Mouse (Mus musculus): ENCODE data around the gene Vps29.

DNA sequence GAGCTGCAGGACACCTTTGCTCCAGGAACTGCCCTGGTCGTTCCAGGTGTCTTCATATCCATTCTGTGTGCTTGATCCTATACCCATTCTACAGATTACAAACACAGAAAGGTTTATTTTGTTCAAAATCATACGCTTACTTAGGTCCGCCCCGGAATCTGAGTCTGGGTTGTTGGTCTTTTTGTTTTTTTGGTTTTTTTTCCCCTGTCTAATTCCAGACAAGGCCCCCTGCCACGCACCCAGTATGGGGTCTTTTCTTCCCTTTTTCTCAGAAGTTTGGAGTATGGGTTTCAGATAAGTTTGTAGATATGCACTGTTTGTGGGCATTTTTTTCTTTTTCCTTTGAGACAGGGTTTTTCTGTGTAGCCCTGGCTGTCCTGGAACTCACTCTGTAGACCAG is 18.7 kb downstream of the Vps29 start:
- TF ChIP-seq EP300 (IDR thresholded peaks at IDR 0.05) (no peak), CTCF (IDR thresholded peaks at IDR 0.05) (no peak)
